Mouse (Mus musculus) left cerebral cortex, adult 11 months (tissue): Measurements from ENCODE around the gene Hacd4.

Source experiments
- DNase-seq: peaks from one replicate; pipeline ENCODE4 v3.0.0; 2022; ENCODE audit warnings: low spot score

Gene Hacd4

GRCm38 (mm10) chr4:88438326-88438989, at the start of gene Hacd4:
Gene Hacd4 (minus strand): TSS chr4:88438928.
- DNase-seq, result no peak

- no peak for DNase-seq
Measured at GRCm38 (mm10) chr4:88488107-88488506, 49.4 kb upstream of the Hacd4 start.

GRCm38 (mm10) chr4:88480130-88480529, 41.4 kb upstream of the Hacd4 start:
- DNase-seq, result no peak

DNA sequence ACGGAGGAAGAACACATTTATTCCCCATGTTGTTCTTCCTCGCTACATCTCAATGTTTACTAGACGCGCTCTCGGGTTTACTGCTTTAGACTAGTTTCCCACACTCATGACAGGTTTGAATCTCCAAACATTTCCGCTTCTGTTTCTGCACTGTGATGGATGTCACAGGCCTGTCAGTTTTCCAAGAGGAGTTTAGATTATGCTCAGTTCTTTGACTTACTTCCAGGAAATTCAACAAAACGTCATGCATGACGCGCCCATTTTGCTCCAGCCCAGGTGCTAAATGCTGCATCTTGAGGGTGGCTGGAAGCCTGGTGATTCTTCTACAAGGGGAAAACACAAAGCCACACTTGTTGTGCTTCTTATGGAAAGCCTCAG, 40.1 kb upstream of the Hacd4 start:
- DNase-seq, result no peak

DNA sequence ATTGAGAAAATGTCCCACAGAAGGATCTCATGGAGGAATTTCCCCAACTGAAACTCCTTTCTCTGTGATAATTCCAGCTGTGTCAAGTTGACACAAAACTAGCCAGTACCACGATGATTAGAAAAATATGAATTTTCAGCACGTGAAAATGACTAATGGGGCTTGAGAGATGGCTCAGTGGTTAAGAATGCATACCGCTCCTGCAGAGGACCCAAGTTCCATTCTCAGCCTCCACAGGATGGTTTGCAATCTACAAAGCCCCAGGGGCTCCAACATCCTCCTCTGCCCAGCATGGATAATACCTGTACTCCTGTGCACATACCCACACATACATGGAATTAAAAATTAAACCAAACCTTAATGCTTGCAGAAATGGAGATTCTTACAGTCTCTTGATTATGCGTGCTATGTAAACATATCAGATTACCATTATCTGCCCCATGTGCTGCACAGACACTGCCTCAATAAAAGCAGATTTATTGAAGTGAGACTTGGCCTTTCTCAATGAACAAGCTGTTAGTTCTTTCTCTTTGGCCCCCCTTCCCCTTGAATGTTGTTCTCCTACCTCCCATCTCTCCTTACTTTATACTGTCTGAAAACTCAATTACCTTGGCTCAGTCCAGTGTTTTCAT, 39.6 kb upstream of the Hacd4 start:
- DNase-seq, result no peak

GRCm38 (mm10) chr4:88476511-88477210, 37.9 kb upstream of the Hacd4 start:
- no peak for DNase-seq

DNA sequence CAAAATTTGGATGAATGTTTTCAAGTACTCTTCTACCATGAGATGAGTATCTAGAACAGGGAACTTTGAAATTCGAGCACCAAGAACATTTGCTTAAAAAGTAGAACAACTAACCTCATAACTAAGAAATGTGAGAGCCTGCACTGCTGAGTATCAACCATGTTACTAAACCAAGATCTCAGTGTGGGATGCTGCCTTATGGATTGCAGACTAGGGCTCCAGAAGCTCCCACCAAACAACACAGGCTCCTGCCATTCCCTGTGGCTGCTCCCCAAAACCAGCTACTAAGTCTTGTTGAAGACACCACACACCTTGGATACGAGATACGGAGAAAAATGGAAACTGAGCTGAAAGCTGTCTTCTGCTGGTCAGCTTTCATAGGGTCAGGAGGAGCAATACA, 37.4 kb upstream of the Hacd4 start:
- DNase-seq, result no peak

- DNase-seq, result no peak
Measured at GRCm38 (mm10) chr4:88471528-88471927, 32.8 kb upstream of the Hacd4 start.

DNA sequence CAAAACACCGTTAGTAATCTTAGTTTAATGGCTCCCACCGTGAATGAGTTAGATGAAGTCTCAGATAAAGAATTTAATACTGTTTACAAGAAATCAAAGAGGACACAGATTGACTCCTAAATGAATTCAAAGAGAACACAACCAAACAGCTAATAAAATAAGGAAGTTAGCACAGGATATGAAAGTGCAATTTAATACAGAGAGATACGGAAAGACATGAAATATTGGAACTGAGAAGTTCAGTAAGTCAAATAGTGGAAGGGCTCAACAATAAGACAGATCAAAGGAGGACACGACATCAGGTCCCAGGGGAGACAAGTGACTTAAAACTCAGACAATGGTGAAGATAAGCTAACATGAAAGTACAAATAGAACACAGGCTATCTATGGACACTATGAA, 25.8 kb upstream of the Hacd4 start:
- DNase-seq, result no peak

GRCm38 (mm10) chr4:88462981-88463646, 24.4 kb upstream of the Hacd4 start:
- no peak for DNase-seq

GRCm38 (mm10) chr4:88462501-88462900, 23.8 kb upstream of the Hacd4 start:
- DNase-seq, result no peak

DNA sequence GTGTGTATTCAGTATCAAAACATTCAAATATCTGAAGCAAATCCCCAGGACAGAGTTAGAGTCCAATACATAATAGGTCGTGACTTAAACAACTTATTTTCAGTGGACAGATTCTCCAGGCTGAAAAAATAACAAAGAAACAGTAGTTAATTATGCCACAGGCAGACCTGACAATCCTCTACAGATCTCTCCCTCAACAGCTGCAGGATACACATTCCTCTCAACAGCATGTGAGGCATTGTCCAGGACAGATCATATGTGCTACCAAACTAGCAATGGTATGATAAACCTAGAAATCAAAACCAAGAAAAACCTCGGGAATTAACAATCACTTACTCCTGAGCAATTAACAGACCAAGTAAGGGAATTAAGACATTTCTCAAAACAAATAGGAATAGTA, 22.6 kb upstream of the Hacd4 start:
- DNase-seq, result no peak

GRCm38 (mm10) chr4:88458673-88459072, 19.9 kb upstream of the Hacd4 start:
- DNase-seq, result no peak

DNA sequence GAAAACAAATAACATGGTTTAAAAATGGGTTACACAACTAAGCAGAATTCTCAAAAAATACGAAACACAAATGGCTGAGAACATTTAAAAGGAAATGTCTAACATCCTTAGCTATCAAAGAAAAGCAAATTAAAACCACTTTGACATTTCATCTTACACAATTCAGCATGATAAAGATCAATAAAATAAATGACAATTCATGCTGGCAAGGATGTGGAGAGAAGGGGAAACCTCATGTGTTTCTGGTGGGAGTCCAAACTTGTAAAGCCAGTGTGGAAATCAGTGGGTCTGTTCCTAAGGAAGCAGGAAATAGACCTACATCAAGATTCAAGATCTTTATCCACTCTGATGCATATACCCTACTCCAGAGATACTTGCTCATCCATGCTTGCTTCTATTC, 19.4 kb upstream of the Hacd4 start:
- no peak for DNase-seq

DNA sequence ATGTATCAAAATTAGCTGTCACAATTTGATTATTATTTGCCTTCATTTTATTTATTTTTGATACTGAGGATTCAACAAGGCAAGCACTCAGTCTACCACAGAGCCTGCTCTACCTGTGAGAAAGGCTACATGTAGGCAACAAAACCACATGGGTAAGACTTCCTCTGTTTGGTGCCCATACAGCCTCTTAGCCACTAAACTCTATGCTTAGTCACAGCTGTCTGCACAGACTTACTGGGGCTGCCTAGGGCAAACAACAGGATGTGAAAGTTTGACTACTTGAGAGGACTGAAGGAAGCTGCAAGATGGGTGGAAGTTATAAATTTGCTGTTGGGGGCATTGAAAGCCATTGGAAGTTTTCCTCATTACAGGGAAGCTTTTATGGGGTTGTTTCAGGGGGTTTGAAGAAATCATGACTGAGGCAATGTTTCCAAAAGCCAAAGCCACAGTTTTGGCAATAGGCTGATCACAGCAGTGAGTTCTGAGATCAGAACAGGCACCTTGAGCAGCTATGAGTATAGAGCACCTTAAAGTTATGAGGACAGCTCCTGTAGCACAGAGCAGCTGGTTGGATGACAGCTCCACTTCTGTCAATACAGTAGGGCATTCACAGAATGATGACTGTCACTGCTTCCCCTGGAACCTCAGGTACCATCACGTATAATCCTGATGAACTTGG, 11.5 kb upstream of the Hacd4 start:
- DNase-seq, result no peak

DNA sequence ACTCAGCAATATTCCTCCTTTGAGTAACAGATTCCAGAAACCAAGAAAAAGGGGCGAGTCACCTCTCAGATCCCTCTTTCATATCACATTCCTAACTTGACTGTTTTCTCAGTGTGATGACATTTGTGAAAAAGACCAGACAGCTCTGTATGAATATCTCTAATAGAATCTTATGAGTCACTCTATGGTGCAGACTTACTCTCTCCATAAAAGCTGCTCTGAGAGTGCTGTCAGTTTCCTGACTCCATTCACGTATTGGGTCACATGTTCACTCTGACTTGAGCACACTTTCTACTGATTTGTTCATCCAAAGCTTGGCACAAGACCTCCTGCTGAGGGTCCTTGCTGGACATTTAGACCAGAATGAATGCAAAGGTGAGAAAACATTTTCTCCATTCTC, 10.2 kb upstream of the Hacd4 start:
- no peak for DNase-seq

DNA sequence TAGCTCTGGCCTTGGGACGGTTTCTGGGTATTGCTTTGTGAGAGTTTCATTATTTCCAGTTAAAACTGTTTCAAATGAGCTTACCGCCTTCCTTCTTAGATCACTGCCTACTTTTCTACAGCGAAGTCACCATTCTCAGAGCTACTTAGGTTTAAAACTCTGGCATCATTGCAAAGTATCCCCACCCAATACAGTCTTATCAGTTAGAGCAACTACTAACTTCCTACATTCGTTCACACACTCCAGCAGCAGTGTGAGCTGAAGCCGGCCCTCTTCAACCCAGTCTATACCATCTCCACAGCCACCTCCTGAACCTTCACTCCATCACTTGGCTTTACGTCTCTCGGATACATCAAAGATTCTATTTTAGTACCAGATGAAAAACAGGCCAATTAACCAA, 2.1 kb upstream of the Hacd4 start:
- DNase-seq, result no peak

GRCm38 (mm10) chr4:88439669-88440123, 968 bp upstream of the Hacd4 start:
- DNase-seq, result no peak

GRCm38 (mm10) chr4:88438990-88439329, 232 bp upstream of the Hacd4 start:
- DNase-seq, result no peak

DNA sequence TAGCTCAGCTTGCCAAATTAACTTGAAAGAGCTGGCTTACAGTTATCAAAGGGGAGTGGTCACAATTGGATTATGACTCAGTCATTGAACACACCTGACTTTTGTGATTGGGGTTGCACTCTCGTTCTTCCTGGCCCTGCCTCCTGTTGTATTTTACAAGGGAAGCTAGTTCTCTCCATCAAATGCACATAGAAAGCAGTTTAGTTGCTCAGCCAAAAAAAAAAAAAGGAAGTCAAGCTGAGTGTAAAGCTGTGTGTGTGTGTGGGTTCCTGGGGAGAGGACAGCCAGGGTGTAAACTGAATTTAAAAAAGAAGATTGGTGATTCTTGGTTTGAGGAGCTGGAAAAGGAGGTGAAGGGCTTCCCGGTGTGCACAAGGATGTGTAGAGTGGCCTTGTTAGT, 811 bp downstream of the Hacd4 start:
- no peak for DNase-seq

GRCm38 (mm10) chr4:88437166-88437565, 1.6 kb downstream of the Hacd4 start:
- no peak for DNase-seq

GRCm38 (mm10) chr4:88436593-88437165, 2.0 kb downstream of the Hacd4 start:
- no peak for DNase-seq
